15 mouse cellular contexts compared by ENCODE assay signal in genomic region chr10:63523956-63524355, GRCm38 (mm10).
"Had no signal": no experiment of that assay in that cellular context is flagged by ENCODE, and none has a peak within 500 bp of the region (broad histone marks: within the 10 kb centered on the region; RNA-seq: fewer than 3 reads in every experiment).

No protein-coding gene starts in this region.

- DNase-seq: cerebellum, adult 9-11 months; cerebellum, postnatal 10 days; cerebellum, postnatal 14 days; cerebellum, postnatal 25 days; cerebellum, postnatal 36 days; embryo, embryonic 11 days; forebrain, postnatal 0 days; gastrocnemius, adult 2 months; gastrocnemius, postnatal 10 days; gastrocnemius, postnatal 14 days; gastrocnemius, postnatal 25 days; gastrocnemius, postnatal 36 days; heart, adult 11 months; heart, adult 18-20 months; heart, adult 2 months had no signal
